Mouse (Mus musculus): Measurements from ENCODE around the gene Dgkd. TPM values are rescaled to one million over a fixed set of nuclear protein-coding genes. Genes with fewer than 3 reads are reported as not detected.
A peak's percentile ranks its signal among the peaks of the same experiment; 100 is the strongest.

Dgkd gene
- polyA plus RNA-seq, 1 experiment from 2014 or later, result 32.9 TPM

GRCm38 (mm10) chr1:87876065-87876464 lies 23.0 kb downstream of the Dgkd start:
- Histone ChIP-seq H3K27me3 (ENCODE audit: control insufficient read depth, insufficient read depth, low read depth, low read length) (no peaks in the 10 kb centered on the region), H3K4me1 (replicated peaks; ENCODE audit: control insufficient read depth, insufficient read depth, low read length) (peaks cover 38% of the 10 kb centered on the region), H3K9ac (ENCODE audit: low read length) (no peak overlapping the region), H3K4me3 (ENCODE audit: low read length) (no peak overlapping the region), H3K27ac (ENCODE audit: low read length) (no peak overlapping the region), H3K36me3 (ENCODE audit: control insufficient read depth, insufficient read depth, low read length) (no peaks in the 10 kb centered on the region), H3K4me2 (ENCODE audit: low read depth, low read length) (no peak overlapping the region), H3K9me3 (ENCODE audit: control insufficient read depth, low read length) (no peaks in the 10 kb centered on the region)
- 92% methylated on average over 1 of the region's 1 CpGs for WGBS
- no peak for ATAC-seq (ENCODE audit: low read depth)

DNA sequence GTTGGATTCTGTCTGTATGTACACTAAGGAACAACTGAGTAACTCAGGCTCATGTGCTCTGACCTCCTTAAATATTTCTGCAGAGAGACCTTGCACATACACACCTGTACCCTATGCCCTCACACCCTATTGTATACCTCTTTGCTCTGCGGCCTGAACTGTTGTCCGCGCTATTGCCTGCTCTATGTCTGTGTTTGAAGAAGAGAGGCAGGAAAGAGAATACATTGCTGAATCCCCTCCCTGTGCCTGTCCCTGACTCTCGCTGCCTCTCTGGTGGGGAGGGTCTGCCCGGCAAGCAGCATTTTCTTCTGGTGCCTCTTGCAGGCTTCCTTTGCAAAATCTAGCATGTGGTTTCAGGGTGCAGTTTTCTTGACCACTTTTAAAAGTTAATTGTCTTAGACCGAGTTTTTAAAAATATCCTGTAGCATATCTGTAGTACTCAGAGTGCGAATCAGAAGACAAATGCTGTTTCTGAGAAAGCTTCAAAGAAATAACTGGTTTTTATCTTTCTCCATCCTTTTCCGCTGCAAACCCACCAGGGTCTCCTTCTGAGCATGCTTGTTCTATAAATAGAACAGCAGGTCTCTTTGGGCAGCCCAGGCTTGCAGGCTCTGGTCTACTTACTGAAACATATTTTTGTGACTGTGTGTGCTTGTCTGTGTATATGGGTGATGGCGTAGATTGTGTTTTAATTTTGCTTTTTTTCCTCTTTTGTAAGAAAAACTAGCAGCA lies 24.6 kb downstream of the Dgkd start:
- Histone ChIP-seq H3K4me1 (replicated peaks; ENCODE audit: control insufficient read depth, insufficient read depth, low read length) (peaks cover 38% of the 10 kb centered on the region), H3K9ac (ENCODE audit: low read length) (no peak overlapping the region)

DNA sequence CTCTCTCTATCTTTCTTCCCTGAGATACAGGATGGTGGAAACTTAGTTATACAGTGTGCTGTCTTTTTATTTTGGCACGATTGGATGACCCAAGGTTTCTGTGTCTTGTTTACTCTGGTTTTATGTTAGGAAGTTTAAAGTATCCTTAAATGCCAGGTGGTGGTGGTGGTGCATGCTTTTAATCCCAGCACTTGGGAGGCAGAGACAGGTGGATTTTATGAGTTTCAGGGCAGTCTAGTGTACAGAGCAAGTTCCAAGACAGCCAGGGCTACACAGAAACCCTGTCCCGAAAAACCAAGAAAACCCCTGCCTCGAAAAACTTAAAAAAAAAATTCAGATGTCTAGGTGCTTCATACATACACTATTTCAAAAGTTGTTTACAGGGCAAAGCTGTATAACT lies 25.9 kb downstream of the Dgkd start:
- H3K9me3 ChIP-seq (ENCODE audit: control insufficient read depth, low read length), result no peaks in the 10 kb centered on the region
- no peak overlapping the region for H3K4me3 ChIP-seq (ENCODE audit: low read length)
- no peak for ATAC-seq (ENCODE audit: low read depth)
- H3K9ac ChIP-seq (ENCODE audit: low read length), result no peak overlapping the region
- H3K36me3 ChIP-seq (ENCODE audit: control insufficient read depth, insufficient read depth, low read length), result no peaks in the 10 kb centered on the region
- H3K4me1 ChIP-seq (replicated peaks; ENCODE audit: control insufficient read depth, insufficient read depth, low read length), result peaks cover 34% of the 10 kb centered on the region
- 71% methylated on average over 3 of the region's 3 CpGs for WGBS
- no peak overlapping the region for H3K4me2 ChIP-seq (ENCODE audit: low read depth, low read length)
- no peaks in the 10 kb centered on the region for H3K27me3 ChIP-seq (ENCODE audit: control insufficient read depth, insufficient read depth, low read depth, low read length)
- peak overlapping the region; percentile 99 for H3K27ac ChIP-seq (ENCODE audit: low read length)

More for the DNA sequence above, 24.6 kb downstream of the Dgkd start:
- ATAC-seq (ENCODE audit: low read depth), result no peak
- no peak overlapping the region for H3K4me2 ChIP-seq (ENCODE audit: low read depth, low read length)
- H3K27me3 ChIP-seq (ENCODE audit: control insufficient read depth, insufficient read depth, low read depth, low read length), result no peaks in the 10 kb centered on the region
- no peak overlapping the region for H3K4me3 ChIP-seq (ENCODE audit: low read length)
- WGBS, result 53% methylated on average over 9 of the region's 9 CpGs
- no peaks in the 10 kb centered on the region for H3K36me3 ChIP-seq (ENCODE audit: control insufficient read depth, insufficient read depth, low read length)
- no peaks in the 10 kb centered on the region for H3K9me3 ChIP-seq (ENCODE audit: control insufficient read depth, low read length)
- H3K27ac ChIP-seq (ENCODE audit: low read length), result no peak overlapping the region

DNA sequence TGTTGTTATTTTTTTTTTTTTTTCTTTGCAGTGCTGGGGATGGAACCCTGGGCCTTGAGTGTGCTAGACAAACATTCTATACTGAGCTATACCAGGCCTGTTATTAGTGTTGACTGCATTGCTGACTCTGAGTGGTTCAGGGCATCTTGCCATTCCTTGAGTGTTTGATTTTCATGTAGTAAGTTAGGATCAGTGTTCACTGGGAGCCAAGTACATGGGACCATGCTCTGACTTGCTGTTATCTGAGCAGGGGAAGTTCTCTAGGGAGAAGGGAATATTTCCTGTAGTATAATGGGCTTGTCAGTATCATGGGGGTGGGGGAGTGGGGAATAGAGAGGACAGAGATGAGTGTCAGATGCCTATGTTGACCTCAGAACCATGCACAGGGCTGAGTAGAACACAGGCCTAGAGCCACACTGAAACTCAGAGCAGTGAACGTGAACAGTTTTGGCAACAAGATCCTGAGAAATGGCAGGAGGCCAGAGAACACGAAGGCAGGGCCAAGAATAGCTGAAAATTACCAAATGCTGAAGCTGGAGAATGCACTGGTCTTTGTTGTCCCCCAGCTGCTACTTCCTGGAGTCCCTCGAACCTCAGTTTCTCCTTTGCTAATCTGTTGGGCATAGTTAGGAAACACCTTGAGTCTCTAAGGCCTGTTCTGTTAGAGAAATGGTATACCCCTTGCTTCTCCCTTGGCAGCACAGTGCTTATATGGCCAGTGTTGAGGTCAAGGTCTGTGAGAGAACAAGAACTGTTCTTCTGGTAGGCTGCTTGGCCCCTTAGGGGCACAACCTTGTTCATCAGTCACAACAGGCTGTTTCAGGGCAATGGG lies 26.6 kb downstream of the Dgkd start:
- H3K9ac ChIP-seq (ENCODE audit: low read length), result peak overlapping the region; percentile 39; the same call in 1 of the 2 replicates

DNA sequence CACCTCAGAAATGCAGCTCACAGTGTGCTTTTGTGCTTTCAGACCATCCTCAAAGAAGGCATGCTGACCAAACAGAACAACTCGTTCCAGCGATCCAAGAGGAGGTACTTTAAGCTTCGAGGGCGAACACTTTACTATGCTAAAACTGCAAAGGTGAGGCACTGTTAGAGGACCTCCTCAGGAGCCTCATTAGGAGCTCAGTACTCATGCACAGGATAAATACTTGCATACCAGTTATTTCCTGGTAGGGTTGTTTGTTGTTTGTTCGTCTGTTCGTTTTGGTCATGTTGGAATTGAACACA lies 27.2 kb downstream of the Dgkd start:
- 57% methylated on average over 6 of the region's 6 CpGs for WGBS
- peak overlapping the region; percentile 39; the same call in 1 of the 2 replicates for H3K9ac ChIP-seq (ENCODE audit: low read length)

More for the DNA sequence above, 26.6 kb downstream of the Dgkd start:
- peaks cover 4% of the 10 kb centered on the region for H3K36me3 ChIP-seq (ENCODE audit: control insufficient read depth, insufficient read depth, low read length)
- H3K4me1 ChIP-seq (replicated peaks; ENCODE audit: control insufficient read depth, insufficient read depth, low read length), result peaks cover 34% of the 10 kb centered on the region
- H3K4me2 ChIP-seq (ENCODE audit: low read depth, low read length), result 0 out of 2 replicates have a peak overlapping the region, but pooled peaks have one; percentile 10
- H3K27me3 ChIP-seq (ENCODE audit: control insufficient read depth, insufficient read depth, low read depth, low read length), result no peaks in the 10 kb centered on the region
- peak; percentile 95 for ATAC-seq (ENCODE audit: low read depth)
- no peaks in the 10 kb centered on the region for H3K9me3 ChIP-seq (ENCODE audit: control insufficient read depth, low read length)
- H3K4me3 ChIP-seq (ENCODE audit: low read length), result no peak overlapping the region
- 4% methylated on average over 3 of the region's 3 CpGs for WGBS
- peak overlapping the region; percentile 99 for H3K27ac ChIP-seq (ENCODE audit: low read length)

DNA sequence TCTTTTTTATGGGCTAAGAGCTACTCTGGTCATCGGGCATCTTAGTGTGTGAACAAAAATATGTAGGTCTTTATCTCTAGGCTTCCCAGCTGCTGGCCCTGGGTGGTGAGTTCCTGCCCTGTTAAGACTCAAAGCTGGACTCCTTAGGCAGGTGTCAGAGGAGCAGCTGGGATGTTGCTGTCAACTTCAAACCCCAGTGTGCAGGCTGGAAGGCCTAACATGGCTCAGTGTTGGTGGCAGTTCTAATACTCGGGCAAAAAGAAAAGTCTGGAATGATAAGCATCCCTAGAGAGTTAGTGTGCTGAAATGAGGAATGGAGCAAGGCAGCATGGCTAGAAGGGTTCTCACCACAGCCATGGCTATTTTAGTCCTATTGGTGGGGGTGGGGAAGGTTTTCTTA lies 27.8 kb downstream of the Dgkd start:
- H3K27me3 ChIP-seq (ENCODE audit: control insufficient read depth, insufficient read depth, low read depth, low read length), result no peaks in the 10 kb centered on the region
- ATAC-seq (ENCODE audit: low read depth), result no peak
- no peaks in the 10 kb centered on the region for H3K9me3 ChIP-seq (ENCODE audit: control insufficient read depth, low read length)
- 36% methylated on average over 2 of the region's 2 CpGs for WGBS
- H3K4me2 ChIP-seq (ENCODE audit: low read depth, low read length), result no peak overlapping the region
- H3K9ac ChIP-seq (ENCODE audit: low read length), result no peak overlapping the region
- H3K27ac ChIP-seq (ENCODE audit: low read length), result peak overlapping the region; percentile 99
- H3K36me3 ChIP-seq (ENCODE audit: control insufficient read depth, insufficient read depth, low read length), result peaks cover 5% of the 10 kb centered on the region
- no peak overlapping the region for H3K4me3 ChIP-seq (ENCODE audit: low read length)
- H3K4me1 ChIP-seq (replicated peaks; ENCODE audit: control insufficient read depth, insufficient read depth, low read length), result peaks cover 34% of the 10 kb centered on the region

More for the DNA sequence above, 27.2 kb downstream of the Dgkd start:
- Histone ChIP-seq H3K27ac (ENCODE audit: low read length) (peak overlapping the region; percentile 99), H3K9me3 (ENCODE audit: control insufficient read depth, low read length) (no peaks in the 10 kb centered on the region), H3K27me3 (ENCODE audit: control insufficient read depth, insufficient read depth, low read depth, low read length) (no peaks in the 10 kb centered on the region), H3K4me1 (replicated peaks; ENCODE audit: control insufficient read depth, insufficient read depth, low read length) (peaks cover 34% of the 10 kb centered on the region), H3K4me3 (ENCODE audit: low read length) (no peak overlapping the region), H3K4me2 (ENCODE audit: low read depth, low read length) (0 out of 2 replicates have a peak overlapping the region, but pooled peaks have one; percentile 10), H3K36me3 (ENCODE audit: control insufficient read depth, insufficient read depth, low read length) (peaks cover 4% of the 10 kb centered on the region)
- no peak for ATAC-seq (ENCODE audit: low read depth)

GRCm38 (mm10) chr1:87881726-87882125 lies 28.6 kb downstream of the Dgkd start:
- H3K4me2 ChIP-seq (ENCODE audit: low read depth, low read length), result no peak overlapping the region

GRCm38 (mm10) chr1:87882554-87882953 lies 29.5 kb downstream of the Dgkd start:
- Histone ChIP-seq H3K27me3 (ENCODE audit: control insufficient read depth, insufficient read depth, low read depth, low read length) (no peaks in the 10 kb centered on the region), H3K4me3 (ENCODE audit: low read length) (no peak overlapping the region), H3K9ac (ENCODE audit: low read length) (no peak overlapping the region), H3K4me1 (replicated peaks; ENCODE audit: control insufficient read depth, insufficient read depth, low read length) (peaks cover 34% of the 10 kb centered on the region), H3K9me3 (ENCODE audit: control insufficient read depth, low read length) (no peaks in the 10 kb centered on the region), H3K36me3 (ENCODE audit: control insufficient read depth, insufficient read depth, low read length) (peaks cover 7% of the 10 kb centered on the region), H3K27ac (ENCODE audit: low read length) (no peak overlapping the region), H3K4me2 (ENCODE audit: low read depth, low read length) (no peak overlapping the region)
- no peak for ATAC-seq (ENCODE audit: low read depth)

More at GRCm38 (mm10) chr1:87881726-87882125, 28.6 kb downstream of the Dgkd start:
- Histone ChIP-seq H3K9ac (ENCODE audit: low read length) (no peak overlapping the region), H3K27ac (ENCODE audit: low read length) (peak overlapping the region; percentile 99), H3K36me3 (ENCODE audit: control insufficient read depth, insufficient read depth, low read length) (peaks cover 7% of the 10 kb centered on the region), H3K9me3 (ENCODE audit: control insufficient read depth, low read length) (no peaks in the 10 kb centered on the region), H3K4me3 (ENCODE audit: low read length) (no peak overlapping the region), H3K27me3 (ENCODE audit: control insufficient read depth, insufficient read depth, low read depth, low read length) (no peaks in the 10 kb centered on the region), H3K4me1 (replicated peaks; ENCODE audit: control insufficient read depth, insufficient read depth, low read length) (peaks cover 34% of the 10 kb centered on the region)
- WGBS, result 40% methylated on average over 4 of the region's 4 CpGs
- no peak for ATAC-seq (ENCODE audit: low read depth)

DNA sequence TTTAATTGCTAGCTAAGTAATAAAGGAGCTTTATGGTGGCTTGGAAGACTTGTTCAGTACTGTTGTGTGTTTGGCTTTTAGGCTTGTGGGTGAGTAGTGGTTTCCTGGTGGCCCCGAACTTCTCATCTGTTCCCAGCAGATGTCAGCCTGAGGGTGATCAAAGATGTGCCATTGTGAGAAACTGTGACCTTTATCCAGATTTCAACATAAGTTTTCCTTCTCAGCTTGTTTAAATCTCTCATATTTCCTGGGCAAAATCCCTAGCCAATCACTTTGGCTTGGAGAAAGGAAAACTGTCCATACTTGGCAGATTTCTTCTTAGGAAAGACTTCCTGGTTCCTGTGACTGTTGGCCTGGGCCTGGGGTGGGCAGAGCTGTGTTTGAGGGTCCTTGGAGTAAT lies 37.9 kb downstream of the Dgkd start:
- no peak overlapping the region for H3K4me2 ChIP-seq (ENCODE audit: low read depth, low read length)
- no peak overlapping the region for H3K4me3 ChIP-seq (ENCODE audit: low read length)
- peak; percentile 88 for ATAC-seq (ENCODE audit: low read depth)
- 47% methylated on average over 1 of the region's 1 CpGs for WGBS
- H3K9ac ChIP-seq (ENCODE audit: low read length), result no peak overlapping the region
- peak overlapping the region; percentile 79 for H3K27ac ChIP-seq (ENCODE audit: low read length)
- no peaks in the 10 kb centered on the region for H3K9me3 ChIP-seq (ENCODE audit: control insufficient read depth, low read length)
- peaks cover under 1% of the 10 kb centered on the region; the same call in 1 of the 2 replicates for H3K36me3 ChIP-seq (ENCODE audit: control insufficient read depth, insufficient read depth, low read length)
- H3K4me1 ChIP-seq (replicated peaks; ENCODE audit: control insufficient read depth, insufficient read depth, low read length), result peaks cover 14% of the 10 kb centered on the region
- no peaks in the 10 kb centered on the region for H3K27me3 ChIP-seq (ENCODE audit: control insufficient read depth, insufficient read depth, low read depth, low read length)

Data from lung, embryonic 16.5 days (tissue).